Mouse (Mus musculus): ENCODE data around the gene Cp.

- no peak for TF ChIP-seq CTCF (IDR thresholded peaks at IDR 0.05; ENCODE audit: low read depth, low read length)
- no peak for TF ChIP-seq POLR2A (IDR thresholded peaks at IDR 0.05; ENCODE audit: extremely low read depth, insufficient read depth, low read length)
Measured at GRCm38 (mm10) chr3:20030807-20031206, 74.0 kb downstream of the Cp start.
